Comparison of ENCODE assay signal across 16 mouse cellular contexts in genomic region chr2:36224153-36224552, GRCm38 (mm10). TPM values are rescaled to one million over a fixed set of nuclear protein-coding genes. Genes with fewer than 3 reads are reported as not detected.
DNase-seq lines count a peak whose midpoint lies in the region; ATAC-seq and TF ChIP-seq lines count a peak whose summit lies in the region.
"Had no signal": no experiment of that assay in that cellular context is flagged by ENCODE, and none has a peak within 500 bp of the region (broad histone marks: within the 10 kb centered on the region; RNA-seq: fewer than 3 reads in every experiment).

No protein-coding gene starts in this region.

- H3K4me3 ChIP-seq in heart, postnatal 0 days (ENCODE audit: low read depth, low read length), result no peak overlapping the region
- H3K4me3 ChIP-seq in lung, embryonic 15.5 days, result no peak overlapping the region
- peak overlapping the region; percentile 23 for H3K4me3 ChIP-seq in myocyte
- H3K4me3 ChIP-seq in kidney, adult 2 months (ENCODE audit: insufficient read depth, low read depth, low read length), result no peak overlapping the region
- H3K4me3 ChIP-seq: embryonic facial prominence, embryonic 12.5 days; forebrain, embryonic 15.5 days; heart, embryonic 10.5 days; heart, embryonic 15.5 days had no signal

- H3ac ChIP-seq in myocyte (ENCODE audit: control insufficient read depth, insufficient read length), result no peak overlapping the region

- H3K79me2 ChIP-seq in myocyte (ENCODE audit: control insufficient read depth, insufficient read depth), result no peaks in the 10 kb centered on the region

- no peak overlapping the region for H3K4me2 ChIP-seq in heart, postnatal 0 days (ENCODE audit: low read depth, low read length)
- no peak overlapping the region for H3K4me2 ChIP-seq in lung, embryonic 15.5 days
- peak overlapping the region; percentile 86 for H3K4me2 ChIP-seq in myocyte (ENCODE audit: low read depth)
- H3K4me2 ChIP-seq: embryonic facial prominence, embryonic 12.5 days; forebrain, embryonic 15.5 days; heart, embryonic 15.5 days had no signal

- WGBS in heart, postnatal 0 days, result 59% methylated on average over 7 of the region's 7 CpGs
- WGBS in lung, embryonic 15.5 days, result 68% methylated on average over 7 of the region's 7 CpGs
- WGBS in kidney, adult 2 months, result 77% methylated on average over 7 of the region's 7 CpGs

- H3K4me1 ChIP-seq in heart, postnatal 0 days (ENCODE audit: control insufficient read depth, insufficient read depth), result peaks cover 4% of the 10 kb centered on the region; the same call in 1 of the 2 replicates
- peaks cover 8% of the 10 kb centered on the region; the same call in 1 of the 2 replicates for H3K4me1 ChIP-seq in lung, embryonic 15.5 days
- H3K4me1 ChIP-seq in kidney, adult 2 months (ENCODE audit: control insufficient read depth, insufficient read depth, low read length), result no peaks in the 10 kb centered on the region
- H3K4me1 ChIP-seq: embryonic facial prominence, embryonic 12.5 days; forebrain, embryonic 15.5 days had no signal

- no peaks in the 10 kb centered on the region for H3K27me3 ChIP-seq in heart, postnatal 0 days (ENCODE audit: control insufficient read depth, insufficient read depth, low read length)
- H3K27me3 ChIP-seq in lung, embryonic 15.5 days, result 0 out of 2 replicates have a peak, but pooled peaks cover 2% of the 10 kb centered on the region
- no peaks in the 10 kb centered on the region for H3K27me3 ChIP-seq in myocyte (ENCODE audit: control insufficient read depth, insufficient read depth, insufficient read length)
- H3K27me3 ChIP-seq in kidney, adult 2 months (replicated peaks; ENCODE audit: control insufficient read depth, insufficient read depth, low read length), result no peaks in the 10 kb centered on the region
- H3K27me3 ChIP-seq: forebrain, embryonic 15.5 days; heart, embryonic 15.5 days had no signal

- no peak for DNase-seq in heart, postnatal 0 days (ENCODE audit: low spot score)
- no peak for DNase-seq in heart, postnatal 4 days
- no peak for DNase-seq in lung, postnatal 14 days
- no peak for DNase-seq in cerebellum, adult 18-20 months
- DNase-seq in kidney, adult 2 months, result no peak
- DNase-seq: adrenal gland, postnatal 10 days; cerebellum, adult 11 months; cerebellum, adult 9-10 months; gastrocnemius, postnatal 36 days; heart, adult 11 months had no signal

- TF ChIP-seq EP300 in heart, postnatal 0 days (IDR thresholded peaks at IDR 0.05; ENCODE audit: low read depth), result no peak

- H3K9ac ChIP-seq in heart, postnatal 0 days (replicated peaks; ENCODE audit: low read depth, low read length), result no peak overlapping the region
- no peak overlapping the region for H3K9ac ChIP-seq in lung, embryonic 15.5 days
- H3K9ac ChIP-seq: embryonic facial prominence, embryonic 12.5 days; forebrain, embryonic 15.5 days; heart, embryonic 15.5 days had no signal

- peak; percentile 18; the same call in 1 of the 2 replicates for ATAC-seq in heart, postnatal 0 days (ENCODE audit: insufficient read depth, low read depth)
- no peak for ATAC-seq in lung, embryonic 15.5 days (ENCODE audit: borderline replicate concordance, extremely low read depth, low FRiP score, low TSS enrichment)
- ATAC-seq: forebrain, embryonic 15.5 days had no signal

- H3K36me3 ChIP-seq in heart, postnatal 0 days (replicated peaks; ENCODE audit: control insufficient read depth, insufficient read depth, low read length), result no peaks in the 10 kb centered on the region
- no peaks in the 10 kb centered on the region for H3K36me3 ChIP-seq in lung, embryonic 15.5 days
- no peaks in the 10 kb centered on the region for H3K36me3 ChIP-seq in myocyte (ENCODE audit: control insufficient read depth, insufficient read depth)
- no peaks in the 10 kb centered on the region for H3K36me3 ChIP-seq in kidney, adult 2 months (ENCODE audit: control insufficient read depth, insufficient read depth, low read length)
- H3K36me3 ChIP-seq: embryonic facial prominence, embryonic 12.5 days; forebrain, embryonic 15.5 days; heart, embryonic 10.5 days; heart, embryonic 15.5 days had no signal

- no peak for TF ChIP-seq CTCF in heart, postnatal 0 days (IDR thresholded peaks at IDR 0.05; ENCODE audit: low read depth)
- TF ChIP-seq CTCF in kidney, adult 2 months (conservative IDR thresholded peaks at IDR 0.05; ENCODE audit: insufficient read depth, insufficient read length, low read depth, low read length), result no peak

- no peaks in the 10 kb centered on the region for H3K9me3 ChIP-seq in heart, postnatal 0 days (replicated peaks; ENCODE audit: control insufficient read depth, low read length)
- H3K9me3 ChIP-seq in lung, embryonic 15.5 days, result no peaks in the 10 kb centered on the region
- H3K9me3 ChIP-seq: embryonic facial prominence, embryonic 12.5 days; forebrain, embryonic 15.5 days; heart, embryonic 10.5 days; heart, embryonic 15.5 days had no signal

- H3K27ac ChIP-seq in heart, postnatal 0 days (ENCODE audit: low read depth), result no peak overlapping the region
- peak overlapping the region; percentile 8 for H3K27ac ChIP-seq in lung, embryonic 15.5 days
- no peak overlapping the region for H3K27ac ChIP-seq in kidney, adult 2 months (ENCODE audit: insufficient read depth, low read depth, low read length)
- H3K27ac ChIP-seq: embryonic facial prominence, embryonic 12.5 days; forebrain, embryonic 15.5 days; heart, embryonic 10.5 days; heart, embryonic 15.5 days had no signal

- no peak for TF ChIP-seq POLR2A in myocyte (IDR thresholded peaks at IDR 0.05; ENCODE audit: insufficient read length, low read depth)
- TF ChIP-seq POLR2A in kidney, adult 2 months (IDR thresholded peaks at IDR 0.05; ENCODE audit: low read depth, low read length), result no peak

TF ChIP-seq in myocyte, 11 proteins besides CTCF, POLR2A, EP300 and RAD21:
- TF ChIP-seq TCF12 (IDR thresholded peaks at IDR 0.05; ENCODE audit: insufficient read depth, poor library complexity, severe bottlenecking) (no peak), MAX (IDR thresholded peaks at IDR 0.05; ENCODE audit: low read depth) (no peak), MYOD1 (IDR thresholded peaks at IDR 0.05; ENCODE audit: control insufficient read depth in 1 of 3, insufficient read length in 2 of 3, low read depth in 2 of 3) (no peak), USF1 (IDR thresholded peaks at IDR 0.05; ENCODE audit: low read depth) (no peak), REST (IDR thresholded peaks at IDR 0.05; ENCODE audit: insufficient read depth, insufficient read length) (no peak), POLR2AphosphoS2 (IDR thresholded peaks at IDR 0.05; ENCODE audit: insufficient read length, low read depth) (no peak), SRF (IDR thresholded peaks at IDR 0.05; ENCODE audit: control insufficient read depth, insufficient read length, low read depth) (no peak), CEBPB (IDR thresholded peaks at IDR 0.05; ENCODE audit: insufficient read depth, poor library complexity, severe bottlenecking) (no peak), TCF3 (IDR thresholded peaks at IDR 0.05; ENCODE audit: insufficient read length, low read depth) (no peak), MYOG (IDR thresholded peaks at IDR 0.05; ENCODE audit: control insufficient read depth in 1 of 3, insufficient read depth in 1 of 3, insufficient read length in 2 of 3, low read depth in 2 of 3) (no peak), E2F4 (IDR thresholded peaks at IDR 0.05; ENCODE audit: insufficient read depth) (no peak)
TF ChIP-seq in myocyte: peak in this region for 0.

RNA-seq across cellular contexts. Expression of gene Ptgs1, which starts 6.1 kb away (rescaled TPM):
- 49.7 and 55.9 TPM in 2 replicates for total RNA-seq in heart, postnatal 0 days (2014; rRNA removed; ENCODE audit: low replicate concordance)
- polyA plus RNA-seq in heart, postnatal 0 days (2015; fragmentation: Nextera tagmentation; extraction: Ambion mirVana), result 21.6 and 21.9 TPM in 2 replicates
- total RNA-seq in heart, postnatal 4 days (2021), result 10 to 100 TPM; 13.7 to 16.0 TPM
- 48.9 and 54.9 TPM in 2 replicates for polyA plus RNA-seq in lung, embryonic 15.5 days (2015; fragmentation: Nextera tagmentation; extraction: Ambion mirVana)
- 122 TPM for polyA plus RNA-seq in myocyte (2012; fragmentation: generic; extraction: Trizol)
- polyA plus RNA-seq in kidney, adult 2 months (2012; rRNA removed), result 25.6 and 28.2 TPM in 2 replicates
